Mouse (Mus musculus) forebrain, embryonic 14.5 days (tissue): Measurements from ENCODE around the gene F7. TPM values are rescaled to one million over a fixed set of nuclear protein-coding genes. Genes with fewer than 3 reads are reported as not detected.
"Not testable (repeated sequence)": the region's sequence is repeated elsewhere in the genome, so short reads cannot be mapped to it uniquely, and the experiment has no call there.

ENCODE experiments used
- ATAC-seq: fragments of 200-750 bp; cut with Nextera tagmentation; 2 replicates; pipeline ENCODE4 v1.8.0; 2017; ENCODE audit warnings: mild to moderate bottlenecking, moderate library complexity
- DNase-seq: peaks from one replicate; pipeline ENCODE4 v3.0.0-alpha.2; 2015; ENCODE audit warnings: low spot score
- H3K27ac ChIP-seq: fragments of 300-500 bp; sonication (generic); 2 replicates; pipeline ENCODE4 v1.5.1; 2014; ENCODE audit warnings: low read depth, mild to moderate bottlenecking, control low read depth, low read length, moderate library complexity
- H3K27me3 ChIP-seq: fragments of 300-500 bp; sonication (generic); replicated peaks from 2 replicates; pipeline ENCODE4 v1.6.1; 2014; ENCODE audit warnings: low read length, control low read depth, mixed read lengths; ENCODE audit not compliant: control insufficient read depth, insufficient read depth
- H3K36me3 ChIP-seq: fragments of 300-500 bp; sonication (generic); 2 replicates; pipeline ENCODE4 v1.6.1; 2014; ENCODE audit warnings: low read length, control low read depth; ENCODE audit not compliant: control insufficient read depth, insufficient read depth
- H3K4me1 ChIP-seq: fragments of 300-500 bp; sonication (generic); 2 replicates; pipeline ENCODE4 v1.6.1; 2014; ENCODE audit warnings: antibody characterized with exemption, low read length, control low read depth; ENCODE audit not compliant: control insufficient read depth, insufficient read depth
- H3K4me2 ChIP-seq: fragments of 300-500 bp; sonication (generic); 2 replicates; pipeline ENCODE4 v1.6.1; 2014; ENCODE audit warnings: mild to moderate bottlenecking, control low read depth, low read length
- H3K4me3 ChIP-seq: fragments of 300-500 bp; sonication (generic); 2 replicates; pipeline ENCODE4 v1.5.1; 2014; ENCODE audit warnings: low read depth, low read length, control low read depth
- H3K9ac ChIP-seq: fragments of 300-500 bp; sonication (generic); 2 replicates; pipeline ENCODE4 v1.6.1; 2014; ENCODE audit warnings: mild to moderate bottlenecking, low read length, control low read depth, moderate library complexity
- H3K9me3 ChIP-seq: fragments of 300-500 bp; sonication (generic); replicated peaks from 2 replicates; pipeline ENCODE4 v1.6.1; 2016; ENCODE audit warnings: low read length, control low read depth, mixed read lengths; ENCODE audit not compliant: control insufficient read depth
- WGBS: fragments of 180-500 bp; shearing (Covaris S2); extraction: QIAGEN DNeasy Blood & Tissue Kit; methylation state at CpG from one replicate; pipeline ENCODE4 v1.1.7; 2014; 5-methylcytosine and 5-hydroxymethylcytosine counted together
- polyA plus RNA-seq: library from polyadenylated mRNA; unstranded; fragments of >200 nt; fragmentation: Nextera tagmentation; extraction: Ambion mirVana; gene quantifications from 2 replicates; pipeline ENCODE4 v1.2.1, GENCODE M21; 2014

The F7 gene
- polyA plus RNA-seq, 1 experiment from 2014 or later: not detected

DNA sequence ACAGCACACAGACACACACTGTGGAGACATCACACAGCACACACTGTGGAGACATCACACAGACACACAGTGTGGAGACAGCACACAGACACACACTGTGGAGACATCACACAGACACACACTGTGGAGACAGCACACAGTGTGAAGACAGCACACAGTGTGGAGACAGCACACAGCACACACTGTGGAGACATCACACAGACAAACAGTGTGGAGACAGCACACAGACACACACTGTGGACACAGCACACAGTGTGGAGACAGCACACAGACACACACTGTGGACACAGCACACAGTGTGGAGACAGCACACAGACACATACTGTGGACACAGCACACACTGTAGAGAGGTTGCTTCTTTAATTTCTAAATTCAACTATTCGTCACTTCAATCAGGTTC is 49.7 kb downstream of the F7 start:
- DNase-seq, H3K4me1 ChIP-seq, ATAC-seq, H3K4me2 ChIP-seq, H3K27ac ChIP-seq, H3K4me3 ChIP-seq, H3K9ac ChIP-seq, H3K9me3 ChIP-seq, H3K27me3 ChIP-seq: not testable (repeated sequence)
- peaks cover 80% of the 10 kb centered on the region for H3K36me3 ChIP-seq
- WGBS: 88% methylated on average over 1 of the region's 1 CpGs

DNA sequence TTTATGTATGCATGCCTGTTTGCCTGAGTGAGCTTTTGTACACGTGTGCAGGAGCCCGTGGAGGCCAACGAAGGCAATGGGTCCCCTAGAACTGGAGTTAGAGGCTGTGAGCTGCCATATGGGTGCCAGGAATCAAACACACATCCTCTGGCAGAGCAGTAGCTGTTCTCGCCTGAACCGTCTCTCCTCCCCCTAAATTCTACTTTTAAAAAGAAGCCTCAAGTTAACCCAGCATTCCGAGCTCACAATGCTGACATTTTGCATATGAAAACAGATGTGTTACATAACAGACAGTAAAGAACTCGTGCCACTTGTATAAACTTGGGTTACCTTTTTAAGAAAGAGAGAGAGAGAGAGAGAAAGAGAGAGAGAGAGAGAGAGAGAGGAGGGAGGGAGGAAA is 51.7 kb downstream of the F7 start:
- H3K4me1 ChIP-seq: no peaks in the 10 kb centered on the region
- H3K4me3 ChIP-seq: no peak overlapping the region
- H3K9me3 ChIP-seq: no peaks in the 10 kb centered on the region
- H3K9ac ChIP-seq: no peak overlapping the region
- no peak overlapping the region for H3K27ac ChIP-seq
- WGBS: 84% methylated on average over 7 of the region's 7 CpGs
- peaks cover 100% of the 10 kb centered on the region for H3K36me3 ChIP-seq
- ATAC-seq (no peak), DNase-seq (no peak)
- H3K27me3 ChIP-seq: no peaks in the 10 kb centered on the region
- H3K4me2 ChIP-seq: no peak overlapping the region

Other genes with a start within 250 kb of the F7 start
- 85.2 and 130 TPM in 2 replicates for gene Mcf2l, start 152.2 kb upstream of the F7 start, polyA plus RNA-seq
- 0.15 TPM in 1 of 2 replicates, not detected in the other for gene F10, start 11.3 kb downstream of the F7 start, polyA plus RNA-seq
- 1.3 and 1.6 TPM in 2 replicates for gene Proz, start 34.9 kb downstream of the F7 start, polyA plus RNA-seq
- 35.6 and 39.8 TPM in 2 replicates for gene Pcid2, start 79.4 kb downstream of the F7 start, polyA plus RNA-seq
- 66.4 and 72.0 TPM in 2 replicates for gene Cul4a, start 79.6 kb downstream of the F7 start, polyA plus RNA-seq
- gene Lamp1, start 133.1 kb downstream of the F7 start, polyA plus RNA-seq: 267 and 274 TPM in 2 replicates
- gene Grtp1, start 174.6 kb downstream of the F7 start, polyA plus RNA-seq: 25.8 and 27.6 TPM in 2 replicates
- not detected in 2 replicates for gene Adprhl1, start 228.1 kb downstream of the F7 start, polyA plus RNA-seq